Mouse (Mus musculus): Measurements from ENCODE around the gene Cish.
A peak's percentile ranks its signal among the peaks of the same experiment; 100 is the strongest.
"Not testable (repeated sequence)": the region's sequence is repeated elsewhere in the genome, so short reads cannot be mapped to it uniquely, and the experiment has no call there.

Gene Cish

DNA sequence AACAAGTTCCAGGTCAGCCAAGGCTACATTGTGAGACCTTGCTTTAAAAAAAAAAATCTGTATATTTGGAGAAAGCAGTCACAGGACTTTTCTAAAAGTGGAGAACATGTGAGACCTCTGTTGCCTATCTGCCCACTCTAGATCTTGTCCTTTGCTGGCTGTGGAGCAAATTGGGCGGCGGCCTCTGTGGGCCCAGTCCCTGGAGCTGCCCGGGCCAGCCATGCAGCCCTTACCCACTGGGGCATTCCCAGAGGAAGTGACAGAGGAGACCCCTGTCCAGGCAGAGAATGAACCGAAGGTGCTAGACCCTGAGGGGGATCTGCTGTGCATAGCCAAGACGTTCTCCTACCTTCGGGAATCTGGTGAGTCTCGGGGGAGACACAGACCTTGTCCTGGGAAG is 4.0 kb downstream of the Cish start:
- no peak for DNase-seq (ENCODE audit: low spot score)

DNA sequence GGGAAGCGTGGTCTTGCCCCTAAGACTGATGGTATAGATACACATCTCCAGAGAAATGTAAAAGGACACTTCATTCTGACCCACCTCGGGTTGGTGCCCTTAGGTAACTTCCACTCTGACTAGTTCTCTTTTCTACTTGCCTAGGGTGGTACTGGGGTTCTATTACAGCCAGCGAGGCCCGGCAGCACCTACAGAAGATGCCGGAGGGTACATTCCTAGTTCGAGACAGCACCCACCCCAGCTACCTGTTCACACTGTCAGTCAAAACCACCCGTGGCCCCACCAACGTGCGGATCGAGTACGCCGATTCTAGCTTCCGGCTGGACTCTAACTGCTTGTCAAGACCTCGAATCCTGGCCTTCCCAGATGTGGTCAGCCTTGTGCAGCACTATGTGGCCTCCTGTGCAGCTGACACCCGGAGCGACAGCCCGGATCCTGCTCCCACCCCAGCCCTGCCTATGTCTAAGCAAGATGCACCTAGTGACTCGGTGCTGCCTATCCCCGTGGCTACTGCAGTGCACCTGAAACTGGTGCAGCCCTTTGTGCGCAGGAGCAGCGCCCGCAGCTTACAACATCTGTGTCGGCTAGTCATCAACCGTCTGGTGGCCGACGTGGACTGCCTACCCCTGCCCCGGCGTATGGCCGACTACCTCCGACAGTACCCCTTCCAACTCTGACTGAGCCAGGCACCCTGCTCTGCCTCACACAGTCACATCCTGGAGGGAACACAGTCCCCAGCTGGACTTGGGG is 4.6 kb downstream of the Cish start:
- DNase-seq (ENCODE audit: low spot score): no peak

DNA sequence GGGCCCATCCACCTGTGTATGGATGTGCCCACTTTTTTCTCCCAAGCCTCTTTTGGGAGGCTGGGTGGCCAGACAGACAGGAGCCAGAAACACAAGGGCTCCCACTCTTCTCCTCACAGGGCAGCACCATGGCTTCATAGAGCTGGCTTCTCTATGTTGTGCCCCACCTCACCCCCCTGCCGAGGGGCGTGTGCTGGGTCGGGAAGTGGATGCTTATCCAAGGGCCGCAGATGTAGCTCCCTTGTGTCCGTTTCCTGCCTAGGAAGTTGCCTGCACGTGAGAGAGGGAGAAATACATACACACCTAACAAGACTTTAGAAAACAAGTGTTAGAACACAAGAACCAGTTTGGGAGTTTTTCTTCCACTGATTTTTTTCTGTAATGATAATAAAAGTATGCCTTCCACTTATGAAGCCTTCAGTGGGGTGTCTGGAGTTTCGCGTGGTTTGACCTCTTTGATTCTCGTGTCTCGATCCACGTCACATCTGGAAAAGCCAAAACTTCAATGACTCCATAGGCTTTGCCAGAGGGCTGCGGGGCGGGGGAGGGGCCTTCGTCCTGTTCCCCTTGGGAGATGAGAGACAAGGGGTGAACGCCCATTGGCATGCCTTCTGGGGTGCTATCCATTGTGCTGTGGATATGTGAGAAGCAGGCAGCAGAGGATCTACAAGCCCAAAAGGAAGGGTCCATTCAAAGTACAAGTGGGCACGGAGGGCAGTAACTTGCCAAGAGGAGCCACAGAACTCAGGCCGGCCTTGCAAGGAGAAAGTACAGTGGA is 5.9 kb downstream of the Cish start:
- DNase-seq (ENCODE audit: low spot score): no peak

DNA sequence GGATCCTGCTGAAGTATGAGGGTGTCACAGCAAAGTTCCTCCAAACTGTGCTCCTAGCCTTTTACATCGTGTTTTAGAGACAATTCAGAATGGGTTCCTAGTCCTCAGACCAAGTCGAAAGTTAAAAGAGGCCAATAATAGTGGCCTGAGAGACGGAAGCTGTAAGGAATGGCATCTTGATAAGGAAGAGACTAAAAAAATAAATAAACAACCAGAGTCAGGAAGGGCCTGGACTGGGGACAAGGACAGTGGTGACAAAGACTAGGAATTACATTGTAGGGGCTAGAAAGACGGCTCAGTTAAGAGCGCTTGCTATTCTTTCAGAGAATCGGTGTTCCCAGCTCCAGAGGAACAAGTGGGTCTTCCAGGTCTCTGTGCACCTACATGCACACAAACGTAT is 6.8 kb downstream of the Cish start:
- no peak for DNase-seq (ENCODE audit: low spot score)

DNA sequence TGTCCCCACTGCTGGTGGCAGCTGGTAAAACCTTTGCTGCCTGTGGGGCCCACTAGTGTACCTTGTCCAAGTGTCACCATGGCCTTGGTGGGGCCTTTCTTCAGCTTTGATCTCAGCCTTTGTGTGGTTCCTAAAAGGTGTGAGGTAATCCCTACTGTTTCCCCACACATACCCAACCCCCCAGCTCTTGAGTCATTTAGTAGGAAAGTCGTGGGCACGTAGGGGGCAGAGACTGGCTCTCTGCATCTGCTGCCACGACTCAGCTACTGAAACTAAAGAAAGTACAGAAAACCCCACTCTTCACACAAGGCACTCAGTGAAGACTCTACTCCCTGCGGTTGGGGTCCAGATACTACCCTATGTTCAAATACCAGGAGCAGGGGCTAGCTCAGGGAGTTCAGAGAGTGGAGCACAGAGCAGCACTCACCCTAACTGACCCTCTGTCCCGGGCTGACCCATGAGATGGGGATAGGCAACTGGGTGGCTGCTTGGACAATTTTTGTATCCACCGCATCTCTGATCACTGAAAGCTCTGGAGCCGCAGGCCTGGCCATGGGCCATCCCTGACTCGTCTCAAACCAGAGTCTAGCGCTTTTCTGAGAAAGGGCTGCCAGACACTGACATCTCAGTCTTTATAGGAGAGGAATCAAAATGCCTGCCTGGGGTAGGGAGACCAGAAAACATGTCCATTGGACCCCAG is 7.4 kb downstream of the Cish start:
- no peak for DNase-seq (ENCODE audit: low spot score)

DNA sequence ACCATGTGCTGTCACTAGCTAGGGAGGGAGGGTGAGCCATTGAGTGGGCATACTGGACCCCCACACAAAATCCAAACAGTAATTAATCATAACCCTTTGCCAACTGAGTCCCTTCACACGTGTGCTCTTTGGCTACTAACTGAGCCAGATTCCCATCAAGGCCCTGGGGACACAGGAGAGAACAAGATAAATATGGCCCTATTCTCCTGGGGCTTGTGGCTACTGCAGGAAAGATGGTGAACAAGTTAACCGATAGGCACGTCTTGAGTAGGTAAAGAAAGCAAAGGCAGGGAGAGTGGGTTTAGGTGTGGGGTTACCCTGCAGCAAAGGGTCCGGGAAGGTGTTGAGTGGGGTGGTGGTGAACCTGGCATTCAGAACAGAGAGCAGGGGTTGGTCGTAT is 8.1 kb downstream of the Cish start:
- DNase-seq (ENCODE audit: low spot score): no peak

DNA sequence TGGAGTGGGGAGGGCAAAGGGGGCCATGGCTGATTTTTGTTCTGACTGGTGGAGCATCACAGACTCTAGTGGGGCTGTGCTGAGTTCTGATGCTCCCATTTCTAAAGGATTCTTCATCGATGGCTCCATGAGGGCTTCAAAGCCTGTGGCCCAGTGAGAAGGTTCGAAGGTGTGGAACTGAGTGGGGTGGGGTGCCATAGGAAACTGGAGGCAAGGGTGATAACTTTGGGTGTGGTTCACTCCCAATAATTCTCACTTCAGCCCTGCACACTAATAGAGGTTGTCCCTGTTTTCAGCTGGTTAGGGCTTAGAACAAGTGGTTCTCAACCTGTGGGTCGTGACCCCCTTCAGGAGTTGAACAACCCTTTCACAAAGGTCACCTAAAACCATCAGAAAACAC is 8.6 kb downstream of the Cish start:
- no peak for DNase-seq (ENCODE audit: low spot score)

DNA sequence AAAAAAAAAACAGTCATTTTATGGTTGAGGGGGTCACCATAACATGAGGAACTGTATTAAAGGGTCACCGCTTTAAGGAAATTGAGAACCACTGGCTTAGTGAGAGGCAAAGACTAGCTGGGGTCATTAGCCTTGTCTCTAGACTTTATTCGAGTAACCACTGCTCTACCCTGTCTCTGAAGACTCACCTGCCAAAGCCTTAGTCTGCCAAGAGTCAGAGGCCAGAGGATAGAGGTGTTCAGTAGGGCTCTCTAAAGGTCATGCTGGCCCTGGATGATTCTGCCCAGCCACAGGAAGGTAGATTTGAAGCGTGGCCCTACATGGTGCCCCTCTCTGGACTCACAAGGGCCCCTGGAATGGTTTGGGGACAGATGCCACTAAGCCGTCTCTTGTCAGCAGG is 9.2 kb downstream of the Cish start:
- no peak for DNase-seq (ENCODE audit: low spot score)

DNA sequence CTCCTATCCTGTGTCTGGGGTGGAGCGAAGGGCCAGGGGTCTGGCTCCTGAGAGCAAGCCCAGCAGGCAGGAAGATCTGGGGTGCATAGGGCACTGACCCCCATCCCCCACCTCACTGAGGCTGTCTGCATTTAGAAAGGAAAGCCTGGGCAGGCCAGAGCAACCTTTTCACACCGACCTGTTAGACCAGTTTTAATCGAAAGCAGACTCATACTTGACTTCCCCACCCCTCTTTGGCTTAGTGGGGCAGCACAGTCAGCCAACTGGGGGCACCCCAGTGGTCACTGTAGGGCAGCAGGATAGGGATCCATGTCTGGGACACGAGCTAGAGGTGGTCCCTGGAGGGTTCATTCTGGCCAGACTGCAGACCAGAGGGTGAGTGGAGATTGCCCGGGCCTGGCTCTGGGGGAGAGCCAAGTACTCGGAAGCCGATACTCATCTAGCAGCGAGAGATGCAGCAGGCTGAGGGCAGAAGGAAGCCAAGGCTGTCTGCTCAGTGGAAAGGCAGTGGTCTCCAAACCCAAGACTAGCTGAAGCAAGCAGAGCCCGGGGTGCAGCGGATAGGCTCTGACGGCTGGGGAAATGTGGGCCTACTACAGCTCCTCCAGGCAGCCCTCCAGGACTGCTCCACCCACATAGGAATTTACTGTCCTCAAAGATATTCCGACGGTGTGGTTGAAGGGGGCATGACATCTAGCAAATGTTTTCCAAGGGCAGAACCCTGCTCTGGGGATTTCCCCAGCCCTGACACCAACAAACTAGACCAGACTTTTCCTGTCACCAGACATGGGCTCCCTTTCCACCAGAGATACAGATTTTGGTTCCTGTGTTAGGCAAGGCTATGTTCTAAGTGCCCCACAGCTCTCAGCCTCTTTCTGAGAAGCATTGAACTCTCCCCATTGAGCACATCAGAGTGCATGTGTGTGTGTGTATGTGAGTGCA is 10.0 kb downstream of the Cish start:
- no peak for DNase-seq (ENCODE audit: low spot score)

DNA sequence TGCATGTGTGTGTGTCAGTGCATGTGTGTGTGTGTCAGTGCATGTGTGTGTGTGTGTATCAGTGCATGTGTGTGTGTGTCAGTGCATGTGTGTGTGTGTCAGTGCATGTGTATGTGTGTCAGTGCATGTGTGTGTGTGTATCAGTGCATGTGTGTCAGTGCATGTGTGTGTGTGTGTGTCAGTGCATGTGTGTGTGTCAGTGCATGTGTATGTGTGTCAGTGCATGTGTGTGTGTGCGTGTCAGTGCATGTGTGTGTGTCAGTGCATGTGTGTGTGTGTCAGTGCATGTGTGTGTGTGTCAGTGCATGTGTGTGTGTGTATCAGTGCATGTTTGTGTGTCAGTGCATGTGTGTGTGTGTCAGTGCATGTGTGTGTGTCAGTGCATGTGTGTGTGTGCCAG is 10.8 kb downstream of the Cish start:
- DNase-seq (ENCODE audit: low spot score): not testable (repeated sequence)

DNA sequence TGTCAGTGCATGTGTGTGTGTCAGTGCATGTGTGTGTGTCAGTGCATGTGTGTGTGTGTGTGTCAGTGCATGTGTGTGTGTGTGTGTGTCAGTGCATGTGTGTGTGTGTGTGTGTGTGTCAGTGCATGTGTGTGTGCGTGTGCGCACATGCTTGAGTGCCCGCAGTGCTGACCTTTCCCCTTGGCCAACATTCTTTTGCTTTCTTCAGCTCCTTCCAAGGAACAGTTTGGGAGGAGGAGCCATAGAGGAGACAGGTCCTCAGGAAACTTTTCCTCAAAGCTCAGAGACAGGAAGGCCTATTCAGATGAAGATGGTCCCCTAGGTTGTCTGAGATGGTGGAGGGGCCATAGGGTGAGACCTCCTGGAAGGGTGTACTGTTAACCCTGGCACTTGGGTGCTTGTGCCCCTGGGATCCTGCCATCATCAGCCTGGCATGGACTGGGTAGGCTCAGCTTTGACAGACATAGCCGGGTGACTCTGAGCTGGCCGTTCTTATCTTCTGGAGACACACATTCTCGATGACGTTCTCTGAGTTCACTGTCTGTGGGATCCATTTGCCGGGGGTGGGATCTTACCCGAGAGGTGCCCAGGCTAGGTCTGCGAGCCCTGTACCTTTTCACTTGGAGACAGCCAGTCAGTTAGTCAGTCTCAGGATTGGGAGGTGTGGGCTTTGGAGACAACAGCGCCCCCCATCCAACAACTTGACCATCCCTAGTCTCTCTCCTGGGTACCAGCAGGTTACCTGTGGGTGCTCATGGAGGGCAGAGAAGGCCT is 11.5 kb downstream of the Cish start:
- no peak for DNase-seq (ENCODE audit: low spot score)

DNA sequence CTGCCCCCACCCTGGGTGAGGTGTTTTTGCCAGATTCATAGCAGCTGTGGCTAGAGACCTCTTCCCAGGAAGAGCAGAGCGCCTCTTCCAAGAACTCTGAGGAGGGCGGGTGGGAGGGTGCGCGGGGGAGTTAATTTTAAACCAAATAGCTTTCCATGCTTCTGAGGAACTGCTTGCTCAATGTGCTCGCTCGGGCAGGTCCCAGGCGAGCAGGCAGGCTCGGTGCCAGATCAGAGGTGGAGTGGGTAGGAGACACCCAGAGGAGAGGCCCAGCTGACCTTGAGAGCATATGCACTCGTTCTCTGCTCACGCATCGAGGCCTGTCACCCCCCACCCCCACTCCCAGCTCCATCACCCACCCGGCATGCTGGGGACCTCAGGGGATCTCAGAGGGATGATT is 12.1 kb downstream of the Cish start:
- DNase-seq (ENCODE audit: low spot score): peak; percentile 44

DNA sequence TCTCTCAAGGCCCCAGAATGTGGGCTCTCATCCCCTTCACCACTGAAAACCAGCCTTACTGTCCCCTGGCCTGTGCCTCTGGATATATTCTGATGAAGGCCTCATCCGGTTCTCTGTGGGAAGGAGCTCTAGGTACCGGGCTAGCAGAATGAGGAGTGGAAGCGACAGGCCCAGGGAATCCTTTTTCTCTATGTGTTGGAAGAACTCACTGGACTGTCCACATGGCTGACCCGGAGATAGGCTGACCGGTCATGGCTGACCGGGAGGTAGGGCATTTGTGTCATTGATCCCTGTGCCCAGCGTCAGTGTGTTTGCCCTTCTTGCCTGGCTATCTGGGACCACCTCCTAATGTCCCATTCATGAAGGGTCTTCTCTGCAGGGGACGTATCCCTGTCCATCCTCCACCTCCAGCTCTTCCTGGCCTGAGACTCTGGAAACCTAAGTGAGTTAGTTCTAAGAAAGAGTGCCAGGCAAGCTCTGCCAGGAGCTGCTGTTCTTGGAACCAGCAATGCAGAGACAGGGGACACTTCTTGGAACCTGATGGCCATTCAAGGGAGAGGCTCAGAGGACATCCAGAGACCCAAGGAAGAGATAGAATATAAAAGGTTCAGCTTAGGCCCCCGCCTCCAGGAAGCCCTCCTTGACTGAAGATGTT is 12.6 kb downstream of the Cish start:
- DNase-seq (ENCODE audit: low spot score): no peak

DNA sequence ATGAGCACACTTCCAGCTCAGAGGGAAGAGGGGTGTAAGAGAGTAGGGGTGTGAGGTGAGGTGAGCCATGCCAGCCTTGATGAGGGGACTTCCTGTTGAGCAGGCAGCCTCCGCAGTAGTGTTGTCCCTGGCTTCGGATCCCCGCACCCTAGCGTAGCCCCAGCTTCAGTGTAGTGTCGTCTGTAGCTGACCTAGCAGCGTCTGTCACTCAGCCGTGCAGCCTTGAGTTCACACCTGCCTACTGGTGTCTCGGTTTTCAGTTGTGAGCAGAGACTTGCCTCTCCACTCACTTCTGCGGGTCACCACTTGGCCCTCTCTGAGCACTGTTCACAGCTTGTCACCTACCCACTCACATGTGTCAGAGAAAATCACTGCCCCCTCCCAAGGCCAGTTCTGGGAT is 13.3 kb downstream of the Cish start:
- no peak for DNase-seq (ENCODE audit: low spot score)

DNA sequence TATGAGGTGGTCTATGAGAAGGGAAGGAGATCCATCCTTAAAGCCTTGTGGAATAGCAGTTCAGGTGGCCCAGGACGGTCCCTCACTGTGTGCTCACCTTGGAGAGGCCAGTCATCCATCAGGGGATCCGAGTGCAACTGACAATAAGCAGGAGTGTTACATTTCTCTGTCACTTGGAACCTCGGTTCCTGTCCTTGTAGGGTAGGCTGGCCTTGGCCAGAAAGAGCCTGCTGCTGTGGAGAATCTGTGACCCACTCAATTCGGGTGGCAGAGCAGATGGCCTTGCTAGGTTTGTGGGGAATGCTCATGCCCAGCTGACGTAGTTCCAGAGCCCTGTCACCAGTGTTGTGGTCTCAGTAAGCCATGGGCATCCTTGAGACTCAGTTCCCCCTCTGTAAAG is 13.8 kb downstream of the Cish start:
- DNase-seq (ENCODE audit: low spot score): no peak

DNA sequence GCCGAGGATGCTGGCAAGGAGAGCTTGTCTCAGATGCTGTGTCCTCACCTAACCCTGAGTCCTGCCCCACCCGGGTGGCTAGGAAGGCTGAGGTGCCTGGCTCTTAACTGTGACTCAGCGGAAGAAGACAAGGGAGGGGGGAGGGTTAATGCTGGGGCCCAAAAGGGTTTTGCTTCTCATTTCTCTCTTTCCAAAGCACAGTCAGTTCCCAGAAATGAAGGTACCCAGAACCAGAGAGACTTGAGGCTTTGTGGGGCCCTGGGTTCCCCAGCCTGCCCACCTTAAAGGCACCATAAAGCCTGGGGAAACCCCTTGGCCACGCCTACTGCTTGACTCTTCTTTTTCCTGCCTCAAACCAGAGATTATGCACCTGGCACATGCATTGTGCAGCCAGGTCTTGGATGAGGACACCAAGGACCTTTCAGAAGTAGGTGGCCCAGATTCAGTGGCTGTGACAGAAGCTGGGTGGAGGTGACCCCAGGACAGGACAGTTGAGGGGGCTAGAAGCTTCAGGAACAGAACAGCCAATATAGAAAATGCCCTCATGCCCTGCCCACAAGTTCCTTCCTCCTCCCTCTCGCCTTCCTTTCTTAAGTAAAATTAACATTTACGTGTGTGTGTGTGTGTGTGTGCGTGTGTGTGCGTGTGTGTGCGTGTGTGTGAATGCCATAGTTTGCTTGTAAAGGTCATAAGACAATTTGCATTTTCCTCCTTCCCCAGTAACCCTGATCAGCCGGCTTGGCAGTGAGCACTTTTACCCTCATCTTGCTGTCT is 17.2 kb downstream of the Cish start:
- no peak for DNase-seq (ENCODE audit: low spot score)

DNA sequence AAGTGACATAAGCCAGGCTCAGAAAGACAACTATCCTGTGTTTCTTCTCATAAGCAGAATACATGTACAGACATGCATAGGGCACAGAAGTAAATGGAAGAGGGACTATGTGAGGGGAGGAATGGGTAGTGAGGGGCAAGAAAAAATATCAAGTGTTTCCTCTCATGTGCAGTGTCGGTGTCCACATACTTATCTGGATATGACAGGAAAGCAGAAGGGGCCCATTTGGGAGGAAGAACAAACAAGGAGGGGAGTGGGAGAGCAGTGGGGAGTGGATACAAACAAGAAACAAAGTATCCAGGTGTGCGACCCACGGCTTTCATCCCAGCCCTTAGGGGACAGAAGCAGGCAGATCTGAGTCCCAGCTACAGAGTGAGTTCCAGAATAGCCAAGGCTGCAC is 18.1 kb downstream of the Cish start:
- DNase-seq (ENCODE audit: low spot score): no peak

DNA sequence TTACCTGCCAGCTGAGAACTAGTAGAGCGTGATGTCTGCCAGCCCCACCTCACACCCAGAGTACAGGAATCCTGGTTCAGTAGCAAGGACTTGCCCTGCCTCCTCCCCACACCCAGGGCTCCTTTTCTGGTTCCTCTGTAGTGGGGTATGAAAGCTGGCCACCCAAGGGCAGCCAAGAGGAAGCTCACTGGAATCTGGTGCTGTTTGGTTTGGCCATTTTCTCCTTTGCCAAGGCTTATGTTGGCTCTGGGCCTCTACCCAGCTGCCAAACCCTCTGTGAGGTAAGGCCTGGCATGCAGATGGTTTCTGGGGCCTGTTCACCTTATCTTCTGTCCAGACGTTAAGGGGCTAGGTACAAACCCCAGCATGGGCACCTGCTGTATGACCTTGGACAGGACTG is 20.0 kb downstream of the Cish start:
- DNase-seq (ENCODE audit: low spot score): no peak

DNA sequence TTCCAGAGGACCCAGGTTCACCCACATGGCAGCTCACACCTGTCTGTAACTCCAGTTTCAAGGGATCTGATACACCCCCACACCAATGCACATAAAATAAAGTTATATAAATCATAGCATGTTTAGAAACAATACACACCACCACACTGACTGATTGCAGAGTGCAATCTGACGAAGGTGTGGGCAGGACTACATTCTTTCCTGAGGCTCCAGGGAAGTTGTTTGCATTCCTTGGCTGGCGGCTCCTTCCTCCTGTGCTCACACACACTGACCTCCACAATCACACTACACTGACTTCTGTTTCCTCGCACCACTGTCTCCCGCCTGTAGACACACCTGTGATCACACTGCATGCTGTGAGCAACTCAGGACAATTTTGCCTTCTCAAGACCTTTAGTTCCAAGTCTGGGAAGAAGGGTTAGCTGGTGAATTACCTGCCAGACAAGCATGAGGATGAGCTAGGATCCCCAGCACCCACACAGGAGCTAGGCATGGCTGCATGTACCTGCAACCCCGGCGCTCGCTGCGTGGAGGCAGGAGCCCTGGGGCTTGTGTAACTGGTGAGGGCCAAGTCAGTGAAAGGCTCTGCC is 26.7 kb downstream of the Cish start:
- DNase-seq (ENCODE audit: low spot score): no peak

DNA sequence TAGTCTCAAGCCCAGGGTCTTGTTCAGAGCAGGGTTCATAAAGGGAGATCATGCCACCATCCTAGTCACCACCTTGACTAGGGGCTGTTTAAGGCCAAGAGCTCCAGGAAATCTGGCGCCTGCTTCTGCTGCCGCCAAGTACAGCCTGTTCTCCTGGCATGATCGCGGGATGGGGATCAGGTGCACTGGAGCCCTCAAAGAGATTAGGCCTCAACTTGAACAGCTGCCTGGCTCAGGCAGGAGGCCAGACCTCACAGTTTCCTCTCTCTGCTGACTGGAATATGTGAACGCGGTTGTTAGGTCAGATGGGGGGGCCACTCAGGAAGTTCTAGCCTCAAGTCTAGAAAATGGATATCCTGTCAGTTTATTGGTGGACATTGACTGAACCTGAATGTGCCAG is 27.7 kb downstream of the Cish start:
- no peak for DNase-seq (ENCODE audit: low spot score)
